Mouse (Mus musculus) C2C12 (cell line): Measurements from ENCODE around the gene Olfr1480. TPM values are rescaled to one million over a fixed set of nuclear protein-coding genes. Genes with fewer than 3 reads are reported as not detected.

Source experiments
- H3K27me3 ChIP-seq: one replicate; pipeline ENCODE4 v1.6.1; 2011; ENCODE audit not compliant: control insufficient read depth, insufficient read depth, insufficient read length
- H3K36me3 ChIP-seq: one replicate; pipeline ENCODE4 v1.6.1; 2011; ENCODE audit not compliant: control insufficient read depth, insufficient read depth
- H3K4me3 ChIP-seq: one replicate; pipeline ENCODE4 v1.5.1; 2011; ENCODE audit warnings: mild to moderate bottlenecking, control low read depth; ENCODE audit not compliant: poor library complexity, insufficient read depth, severe bottlenecking
- H3K79me2 ChIP-seq: one replicate; pipeline ENCODE4 v1.6.1; 2011; ENCODE audit not compliant: control insufficient read depth, insufficient read depth
- H3K79me3 ChIP-seq: one replicate; pipeline ENCODE4 v1.6.1; 2011; ENCODE audit warnings: low read depth, control low read depth
- H3ac ChIP-seq: one replicate; pipeline ENCODE3; 2011; ENCODE audit warnings: low read depth; ENCODE audit not compliant: control insufficient read depth, insufficient read length
- CEBPB ChIP-seq: IDR thresholded peaks from one replicate; pipeline ENCODE4 v1.6.1; 2011; ENCODE audit warnings: low read depth, mild to moderate bottlenecking, control low read depth, moderate library complexity
- CTCF ChIP-seq: IDR thresholded peaks from one replicate; pipeline ENCODE4 v1.5.1; 2011; ENCODE audit not compliant: control insufficient read depth, insufficient read depth, insufficient read length
- FOSL1 ChIP-seq: IDR thresholded peaks from one replicate; pipeline ENCODE4 v1.8.0; 2011; ENCODE audit warnings: mild to moderate bottlenecking, low read length; ENCODE audit not compliant: poor library complexity, insufficient read depth, severe bottlenecking
- MAX ChIP-seq: IDR thresholded peaks from one replicate; pipeline ENCODE4 v1.6.1; 2011; ENCODE audit warnings: mild to moderate bottlenecking, control low read depth
- MYOD1 ChIP-seq: IDR thresholded peaks from one replicate; pipeline ENCODE4 v1.6.1; 2011; ENCODE audit warnings: low read depth; ENCODE audit not compliant: control insufficient read depth, insufficient read length
- MYOG ChIP-seq: IDR thresholded peaks from one replicate; pipeline ENCODE4 v1.6.1; 2011; ENCODE audit not compliant: control insufficient read depth, insufficient read length; ENCODE audit errors: extremely low read depth
- USF1 ChIP-seq: IDR thresholded peaks from one replicate; pipeline ENCODE4 v1.6.1; 2011; ENCODE audit warnings: low read depth, mild to moderate bottlenecking, control low read depth, moderate library complexity
- long read RNA-seq, 2 experiments: library from polyadenylated mRNA; unstranded; transcript quantifications; one replicate each; pipeline ENCODE4 v2.0.0; 2019 to 2020
- polyA plus RNA-seq: library from polyadenylated mRNA; unstranded; fragments of >200 nt; fragmentation: generic; extraction: Trizol; gene quantifications from one replicate; pipeline ENCODE4 v1.2.1, GENCODE M21; 2012; ENCODE audit warnings: missing spikeins

The Olfr1480 gene
- not detected for polyA plus RNA-seq
- long read RNA-seq, experiment 1 = 0 reads
- long read RNA-seq, experiment 2 = 0 reads

- H3K79me3 ChIP-seq = no peaks in the 10 kb centered on the region
- no peak within 1 kb of the TSS for H3ac ChIP-seq
- H3K36me3 ChIP-seq = no peaks in the 10 kb centered on the region
- no peak within 1 kb of the TSS for H3K4me3 ChIP-seq
- H3K79me2 ChIP-seq = no peaks in the 10 kb centered on the region
- no peaks in the 10 kb centered on the region for H3K27me3 ChIP-seq
- TF ChIP-seq CTCF (no peak), USF1 (no peak), MYOD1 (no peak), CEBPB (no peak), FOSL1 (no peak), MAX (no peak)
Observed at GRCm38 (mm10) chr19:13527613-13528012, at the start of gene Olfr1480. Olfr1480 (plus strand) TSS chr19:13527913.

- no peaks in the 10 kb centered on the region for H3K36me3 ChIP-seq
- no peak for TF ChIP-seq MYOD1
- no peak for TF ChIP-seq FOSL1
- TF ChIP-seq CTCF = no peak
- no peak for TF ChIP-seq MYOG
- no peak for TF ChIP-seq USF1
- TF ChIP-seq MAX = no peak
- no peak for TF ChIP-seq CEBPB
- H3ac ChIP-seq = no peak within 1 kb of the TSS
- H3K4me3 ChIP-seq = no peak within 1 kb of the TSS
- H3K79me3 ChIP-seq = no peaks in the 10 kb centered on the region
- no peaks in the 10 kb centered on the region for H3K79me2 ChIP-seq
- H3K27me3 ChIP-seq = no peaks in the 10 kb centered on the region
Observed at GRCm38 (mm10) chr19:13480096-13480495, 47.6 kb upstream of the Olfr1480 start, which contains the start of gene Olfr1475. Olfr1475 (minus strand) TSS chr19:13480196.

- Histone ChIP-seq H3K27me3 (no peaks in the 10 kb centered on the region), H3K36me3 (no peaks in the 10 kb centered on the region), H3ac (no peak within 1 kb of the TSS), H3K79me2 (no peaks in the 10 kb centered on the region), H3K79me3 (no peaks in the 10 kb centered on the region), H3K4me3 (no peak within 1 kb of the TSS)
- TF ChIP-seq USF1 (no peak), CEBPB (no peak)
Observed at GRCm38 (mm10) chr19:13500246-13500645, 27.5 kb upstream of the Olfr1480 start, which contains the start of gene Olfr1477. Olfr1477 (plus strand) TSS chr19:13500546.

Other genes with a start within 250 kb of the Olfr1480 start
- not detected for gene Olfr1465, start 212.4 kb upstream of the Olfr1480 start, polyA plus RNA-seq
- not detected for gene Olfr1466, start 189.1 kb upstream of the Olfr1480 start, polyA plus RNA-seq
- gene Olfr1467, start 165.7 kb upstream of the Olfr1480 start, polyA plus RNA-seq = not detected
- not detected for gene Olfr1469, start 120.1 kb upstream of the Olfr1480 start, polyA plus RNA-seq
- not detected for gene Olfr1471, start 84.5 kb upstream of the Olfr1480 start, polyA plus RNA-seq
- not detected for gene Olfr1472, start 71.8 kb upstream of the Olfr1480 start, polyA plus RNA-seq
- not detected for gene Olfr1474, start 58.3 kb upstream of the Olfr1480 start, polyA plus RNA-seq
- not detected for gene Olfr1475, start 47.7 kb upstream of the Olfr1480 start, polyA plus RNA-seq
- not detected for gene Olfr1477, start 27.4 kb upstream of the Olfr1480 start, polyA plus RNA-seq
- gene Olfr1484, start 55.6 kb downstream of the Olfr1480 start, polyA plus RNA-seq = not detected
- not detected for gene Olfr1487, start 89.5 kb downstream of the Olfr1480 start, polyA plus RNA-seq
- not detected for gene Olfr1489, start 103.7 kb downstream of the Olfr1480 start, polyA plus RNA-seq
- not detected for gene Olfr1490, start 123.2 kb downstream of the Olfr1480 start, polyA plus RNA-seq
- not detected for gene Olfr1491, start 169.4 kb downstream of the Olfr1480 start, polyA plus RNA-seq
- not detected for gene Olfr1493-ps1, start 195.4 kb downstream of the Olfr1480 start, polyA plus RNA-seq
- not detected for gene Olfr1494, start 211.8 kb downstream of the Olfr1480 start, polyA plus RNA-seq
- not detected for gene Olfr1495, start 236.7 kb downstream of the Olfr1480 start, polyA plus RNA-seq
- gene Olfr1496, start 250.0 kb downstream of the Olfr1480 start, polyA plus RNA-seq = not detected